Mouse (Mus musculus) midbrain, embryonic 11.5 days (tissue): ENCODE measurements around the gene Tssk6. TPM values are rescaled to one million over a fixed set of nuclear protein-coding genes. Genes with fewer than 3 reads are reported as not detected.
A peak's percentile ranks its signal among the peaks of the same experiment; 100 is the strongest.

Source experiments
- ATAC-seq: fragments of 200-750 bp; cut with Nextera tagmentation; 2 replicates; pipeline ENCODE4 v1.8.0; 2017; ENCODE audit warnings: moderate TSS enrichment, moderate library complexity; ENCODE audit not compliant: low FRiP score
- DNase-seq: peaks from one replicate; pipeline ENCODE4 v3.0.0; 2015; ENCODE audit warnings: low spot score; ENCODE audit errors: missing footprints
- H3K27ac ChIP-seq: fragments of 300-500 bp; sonication (generic); 2 replicates; pipeline ENCODE4 v1.5.1; 2014; ENCODE audit warnings: low read depth, low read length
- H3K27me3 ChIP-seq: fragments of 300-500 bp; sonication (generic); 2 replicates; pipeline ENCODE4 v1.6.1; 2014; ENCODE audit warnings: mild to moderate bottlenecking, low read length, moderate library complexity, mixed read lengths; ENCODE audit not compliant: control insufficient read depth, insufficient read depth
- H3K36me3 ChIP-seq: fragments of 300-500 bp; sonication (generic); 2 replicates; pipeline ENCODE4 v1.6.1; 2014; ENCODE audit warnings: mild to moderate bottlenecking, low read length, moderate library complexity, mixed read lengths; ENCODE audit not compliant: control insufficient read depth, insufficient read depth
- H3K4me1 ChIP-seq: fragments of 300-500 bp; sonication (generic); 2 replicates; pipeline ENCODE4 v1.6.1; 2014; ENCODE audit warnings: low read length; ENCODE audit not compliant: control insufficient read depth, insufficient read depth
- H3K4me2 ChIP-seq: fragments of 300-500 bp; sonication (generic); 2 replicates; pipeline ENCODE4 v1.6.1; 2014; ENCODE audit warnings: mild to moderate bottlenecking, moderate library complexity
- H3K4me3 ChIP-seq: fragments of 300-500 bp; sonication (generic); 2 replicates; pipeline ENCODE4 v1.5.1; 2014; ENCODE audit warnings: low read depth, low read length
- H3K9ac ChIP-seq: fragments of 300-500 bp; sonication (generic); 2 replicates; pipeline ENCODE4 v1.6.1; 2014; ENCODE audit warnings: low read length
- H3K9me3 ChIP-seq: fragments of 300-500 bp; sonication (generic); 2 replicates; pipeline ENCODE4 v1.6.1; 2016; ENCODE audit warnings: low read length; ENCODE audit not compliant: control insufficient read depth
- WGBS: fragments of 180-500 bp; shearing (Covaris S2); extraction: QIAGEN DNeasy Blood & Tissue Kit; methylation state at CpG from one replicate; pipeline ENCODE4 v1.1.7; 2014; 5-methylcytosine and 5-hydroxymethylcytosine counted together
- polyA plus RNA-seq: library from polyadenylated mRNA; unstranded; fragments of >200 nt; fragmentation: Nextera tagmentation; extraction: Ambion mirVana; gene quantifications from 2 replicates; pipeline ENCODE4 v1.2.1, GENCODE M21; 2014

Gene Tssk6
- polyA plus RNA-seq, 1 experiment from 2014 or later = 3.4 TPM

- Histone ChIP-seq H3K9me3 (no peaks in the 10 kb centered on the region), H3K4me1 (no peaks in the 10 kb centered on the region), H3K36me3 (no peaks in the 10 kb centered on the region; the same call in 1 of the 2 replicates), H3K27ac (no peak overlapping the region), H3K9ac (no peak overlapping the region), H3K4me3 (no peak overlapping the region), H3K4me2 (no peak overlapping the region), H3K27me3 (no peaks in the 10 kb centered on the region)
- WGBS = 88% methylated on average over 6 of the region's 6 CpGs
- no peak for DNase-seq
- ATAC-seq = no peak
Measured at GRCm38 (mm10) chr8:69870907-69871306, 31.1 kb upstream of the Tssk6 start.

GRCm38 (mm10) chr8:69874155-69874554 lies 27.8 kb upstream of the Tssk6 start:
- no peaks in the 10 kb centered on the region; the same call in 1 of the 2 replicates for H3K36me3 ChIP-seq
- peak; percentile 98 for DNase-seq
- no peak overlapping the region for H3K4me2 ChIP-seq
- H3K9ac ChIP-seq = no peak overlapping the region
- no peak for ATAC-seq
- WGBS = 13% methylated on average over 9 of the region's 9 CpGs
- H3K27ac ChIP-seq = no peak overlapping the region
- peaks cover 10% of the 10 kb centered on the region for H3K27me3 ChIP-seq
- H3K4me1 ChIP-seq = no peaks in the 10 kb centered on the region
- no peak overlapping the region for H3K4me3 ChIP-seq
- no peaks in the 10 kb centered on the region for H3K9me3 ChIP-seq

- no peak overlapping the region for H3K27ac ChIP-seq
- no peaks in the 10 kb centered on the region for H3K4me1 ChIP-seq
- H3K9me3 ChIP-seq = no peaks in the 10 kb centered on the region
- H3K4me2 ChIP-seq = no peak overlapping the region
- WGBS = 82% methylated on average over 13 of the region's 13 CpGs
- H3K36me3 ChIP-seq = no peaks in the 10 kb centered on the region; the same call in 1 of the 2 replicates
- H3K4me3 ChIP-seq = no peak overlapping the region
- ATAC-seq = no peak
- peaks cover 15% of the 10 kb centered on the region for H3K27me3 ChIP-seq
- no peak for DNase-seq
- no peak overlapping the region for H3K9ac ChIP-seq
Measured at GRCm38 (mm10) chr8:69874654-69875053, 27.3 kb upstream of the Tssk6 start.

- 50% methylated on average over 10 of the region's 10 CpGs for WGBS
- ATAC-seq = no peak
- H3K4me2 ChIP-seq = no peak overlapping the region
- no peak overlapping the region for H3K27ac ChIP-seq
- H3K27me3 ChIP-seq = peaks cover 29% of the 10 kb centered on the region
- no peaks in the 10 kb centered on the region for H3K9me3 ChIP-seq
- H3K36me3 ChIP-seq = no peaks in the 10 kb centered on the region
- peaks cover 1% of the 10 kb centered on the region; the same call in 1 of the 2 replicates for H3K4me1 ChIP-seq
- no peak for DNase-seq
- H3K4me3 ChIP-seq = no peak overlapping the region
- no peak overlapping the region for H3K9ac ChIP-seq
Measured at GRCm38 (mm10) chr8:69876097-69876496, 25.9 kb upstream of the Tssk6 start.

- Histone ChIP-seq H3K9ac (no peak overlapping the region), H3K27me3 (peaks cover 38% of the 10 kb centered on the region)
- 83% methylated on average over 10 of the region's 10 CpGs for WGBS
Measured at GRCm38 (mm10) chr8:69876967-69877366, 25.0 kb upstream of the Tssk6 start.

GRCm38 (mm10) chr8:69877396-69877795 lies 24.6 kb upstream of the Tssk6 start:
- no peak for ATAC-seq
- Histone ChIP-seq H3K36me3 (no peaks in the 10 kb centered on the region), H3K4me3 (no peak overlapping the region), H3K27ac (no peak overlapping the region), H3K9me3 (no peaks in the 10 kb centered on the region), H3K27me3 (peaks cover 42% of the 10 kb centered on the region), H3K4me2 (no peak overlapping the region), H3K4me1 (peaks cover 10% of the 10 kb centered on the region), H3K9ac (no peak overlapping the region)
- DNase-seq = no peak
- 88% methylated on average over 4 of the region's 4 CpGs for WGBS

More at GRCm38 (mm10) chr8:69876967-69877366, 25.0 kb upstream of the Tssk6 start:
- H3K9me3 ChIP-seq = no peaks in the 10 kb centered on the region
- H3K36me3 ChIP-seq = no peaks in the 10 kb centered on the region
- H3K4me2 ChIP-seq = no peak overlapping the region
- ATAC-seq (no peak), DNase-seq (no peak)
- H3K27ac ChIP-seq = no peak overlapping the region
- peaks cover 6% of the 10 kb centered on the region for H3K4me1 ChIP-seq
- no peak overlapping the region for H3K4me3 ChIP-seq

GRCm38 (mm10) chr8:69877992-69878391 lies 24.0 kb upstream of the Tssk6 start:
- ATAC-seq = no peak
- 61% methylated on average over 3 of the region's 3 CpGs for WGBS
- no peak overlapping the region for H3K4me2 ChIP-seq
- no peak overlapping the region for H3K27ac ChIP-seq
- H3K4me1 ChIP-seq = peaks cover 10% of the 10 kb centered on the region
- no peaks in the 10 kb centered on the region for H3K9me3 ChIP-seq
- H3K4me3 ChIP-seq = no peak overlapping the region
- H3K36me3 ChIP-seq = no peaks in the 10 kb centered on the region
- no peak for DNase-seq
- no peak overlapping the region for H3K9ac ChIP-seq
- peaks cover 48% of the 10 kb centered on the region for H3K27me3 ChIP-seq

- Histone ChIP-seq H3K36me3 (no peaks in the 10 kb centered on the region), H3K27ac (no peak overlapping the region), H3K4me3 (no peak overlapping the region), H3K9me3 (no peaks in the 10 kb centered on the region), H3K4me2 (no peak overlapping the region), H3K4me1 (peaks cover 10% of the 10 kb centered on the region), H3K9ac (no peak overlapping the region), H3K27me3 (peaks cover 65% of the 10 kb centered on the region)
- WGBS = 61% methylated on average over 8 of the region's 8 CpGs
- ATAC-seq (no peak), DNase-seq (no peak)
Measured at GRCm38 (mm10) chr8:69879678-69880077, 22.3 kb upstream of the Tssk6 start.

- Histone ChIP-seq H3K4me3 (0 out of 2 replicates have a peak overlapping the region, but pooled peaks have one; percentile 9), H3K9ac (no peak overlapping the region), H3K4me2 (peak overlapping the region; percentile 10; the same call in 1 of the 2 replicates), H3K36me3 (no peaks in the 10 kb centered on the region), H3K9me3 (no peaks in the 10 kb centered on the region), H3K27me3 (peaks cover 76% of the 10 kb centered on the region), H3K4me1 (peaks cover 10% of the 10 kb centered on the region), H3K27ac (no peak overlapping the region)
- 12% methylated on average over 37 of the region's 37 CpGs for WGBS
- ATAC-seq (no peak), DNase-seq (peak; percentile 89)
Measured at GRCm38 (mm10) chr8:69880841-69881240, 21.1 kb upstream of the Tssk6 start.
